Mouse (Mus musculus) embryonic facial prominence, embryonic 11.5 days (tissue): ENCODE measurements around the gene Aplp2. TPM values are rescaled to one million over a fixed set of nuclear protein-coding genes. Genes with fewer than 3 reads are reported as not detected.

Source experiments
- ATAC-seq: fragments of 200-750 bp; cut with Nextera tagmentation; replicated peaks from 2 replicates; pipeline ENCODE4 v1.8.0; 2017; ENCODE audit warnings: low read depth; ENCODE audit not compliant: insufficient number of reproducible peaks, low FRiP score, low TSS enrichment
- DNase-seq: peaks from one replicate; pipeline ENCODE4 v3.0.0-alpha.2; 2015; ENCODE audit warnings: low spot score
- H3K27ac ChIP-seq: fragments of 300-500 bp; sonication (generic); replicated peaks from 2 replicates; pipeline ENCODE4 v1.5.1; 2014; ENCODE audit warnings: mild to moderate bottlenecking, low read depth, low read length, control low read depth
- H3K27me3 ChIP-seq: fragments of 300-500 bp; sonication (generic); 2 replicates; pipeline ENCODE4 v1.6.1; 2014; ENCODE audit warnings: mild to moderate bottlenecking, low read length, moderate library complexity, mixed read lengths; ENCODE audit not compliant: control insufficient read depth, insufficient read depth
- H3K36me3 ChIP-seq: fragments of 300-500 bp; sonication (generic); replicated peaks from 2 replicates; pipeline ENCODE4 v1.6.1; 2014; ENCODE audit warnings: low read depth, mild to moderate bottlenecking, low read length, moderate library complexity, mixed read lengths; ENCODE audit not compliant: control insufficient read depth, insufficient read depth
- H3K4me1 ChIP-seq: fragments of 300-500 bp; sonication (generic); 2 replicates; pipeline ENCODE4 v1.6.1; 2014; ENCODE audit warnings: low read length, mixed read lengths; ENCODE audit not compliant: control insufficient read depth, insufficient read depth
- H3K4me2 ChIP-seq: fragments of 300-500 bp; sonication (generic); 2 replicates; pipeline ENCODE4 v1.6.1; 2014; ENCODE audit warnings: low read depth, mild to moderate bottlenecking, control low read depth, low read length, moderate library complexity
- H3K4me3 ChIP-seq: fragments of 300-500 bp; sonication (generic); 2 replicates; pipeline ENCODE4 v1.5.1; 2014; ENCODE audit warnings: low read depth, low read length, control low read depth
- H3K9ac ChIP-seq: fragments of 300-500 bp; sonication (generic); replicated peaks from 2 replicates; pipeline ENCODE4 v1.6.1; 2014; ENCODE audit warnings: mild to moderate bottlenecking, control low read depth, low read length
- H3K9me3 ChIP-seq: fragments of 300-500 bp; sonication (generic); replicated peaks from 2 replicates; pipeline ENCODE4 v1.6.1; 2016; ENCODE audit warnings: mild to moderate bottlenecking, low read length, inconsistent platforms, mixed read lengths; ENCODE audit not compliant: control insufficient read depth
- WGBS: fragments of 180-500 bp; shearing (Covaris S2); extraction: QIAGEN DNeasy Blood & Tissue Kit; methylation state at CpG from one replicate; pipeline ENCODE4 v1.1.7; 2014; 5-methylcytosine and 5-hydroxymethylcytosine counted together
- polyA plus RNA-seq: library from polyadenylated mRNA; unstranded; fragments of >200 nt; fragmentation: Nextera tagmentation; extraction: Ambion mirVana; gene quantifications from 2 replicates; pipeline ENCODE4 v1.2.1, GENCODE M21; 2014

Aplp2 gene
- polyA plus RNA-seq, 1 experiment from 2014 or later: 203 TPM

GRCm38 (mm10) chr9:31240522-31241207 is 29.1 kb upstream of the Aplp2 start:
- Histone ChIP-seq H3K9ac (no peak overlapping the region), H3K9me3 (no peaks in the 10 kb centered on the region), H3K27ac (no peak overlapping the region), H3K4me3 (no peak overlapping the region), H3K4me2 (no peak overlapping the region), H3K27me3 (no peaks in the 10 kb centered on the region), H3K36me3 (no peaks in the 10 kb centered on the region), H3K4me1 (no peaks in the 10 kb centered on the region)
- DNase-seq (no peak), ATAC-seq (no peak)
- WGBS: 84% methylated on average over 8 of the region's 8 CpGs

GRCm38 (mm10) chr9:31239551-31239950 is 27.9 kb upstream of the Aplp2 start:
- 98% methylated on average over 2 of the region's 2 CpGs for WGBS
- ATAC-seq (no peak), DNase-seq (no peak)
- Histone ChIP-seq H3K27me3 (no peaks in the 10 kb centered on the region), H3K4me3 (no peak overlapping the region), H3K27ac (no peak overlapping the region), H3K36me3 (no peaks in the 10 kb centered on the region), H3K4me1 (no peaks in the 10 kb centered on the region), H3K9ac (no peak overlapping the region), H3K9me3 (no peaks in the 10 kb centered on the region), H3K4me2 (no peak overlapping the region)

DNA sequence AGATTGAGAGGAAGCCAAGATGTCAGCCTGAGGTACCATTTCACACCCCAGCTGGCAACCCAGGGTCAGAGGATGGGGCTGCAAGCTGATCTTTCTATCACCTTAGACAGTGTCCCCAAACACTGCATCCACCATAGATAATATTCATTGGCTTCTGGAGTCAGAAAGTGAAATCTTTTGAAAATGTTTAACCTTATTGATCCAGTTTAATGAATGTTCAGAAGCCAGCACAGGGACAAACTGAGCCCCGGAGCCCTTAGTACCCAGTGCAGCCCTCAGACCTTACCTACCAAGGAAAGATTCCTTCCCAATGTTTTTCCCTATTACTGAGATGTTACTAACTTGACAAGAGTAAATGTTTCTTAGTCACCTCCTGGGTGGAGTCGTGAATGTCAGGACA is 26.9 kb upstream of the Aplp2 start:
- Histone ChIP-seq H3K4me3 (no peak overlapping the region), H3K27me3 (no peaks in the 10 kb centered on the region), H3K27ac (no peak overlapping the region), H3K9me3 (no peaks in the 10 kb centered on the region), H3K4me2 (no peak overlapping the region), H3K4me1 (no peaks in the 10 kb centered on the region), H3K36me3 (no peaks in the 10 kb centered on the region), H3K9ac (no peak overlapping the region)
- WGBS: 81% methylated on average over 2 of the region's 2 CpGs
- ATAC-seq: no peak
- DNase-seq: no peak

DNA sequence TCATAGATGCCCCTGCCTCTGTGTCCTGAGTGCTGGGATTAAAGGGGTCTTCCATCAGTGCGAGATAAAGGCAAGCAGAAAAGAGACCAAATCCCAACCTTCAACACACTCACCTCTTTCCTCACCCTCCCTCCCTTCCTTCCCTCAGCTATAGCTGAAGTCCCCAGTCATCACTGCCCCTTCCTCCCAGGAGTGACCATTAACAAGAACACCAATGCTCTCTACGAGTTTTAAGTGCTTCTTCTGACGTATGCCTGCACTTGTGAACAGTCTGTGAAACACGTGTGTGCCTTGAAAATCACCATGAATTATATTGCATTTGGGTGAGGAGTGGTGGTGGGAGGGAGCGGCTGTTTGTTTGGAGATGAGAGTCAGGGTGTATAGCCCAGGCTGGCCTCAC is 24.5 kb upstream of the Aplp2 start:
- Histone ChIP-seq H3K4me3 (no peak overlapping the region), H3K9me3 (no peaks in the 10 kb centered on the region), H3K4me1 (no peaks in the 10 kb centered on the region), H3K36me3 (no peaks in the 10 kb centered on the region), H3K27me3 (no peaks in the 10 kb centered on the region), H3K27ac (no peak overlapping the region), H3K4me2 (no peak overlapping the region), H3K9ac (no peak overlapping the region)
- DNase-seq (no peak), ATAC-seq (no peak)
- WGBS: 75% methylated on average over 5 of the region's 5 CpGs

DNA sequence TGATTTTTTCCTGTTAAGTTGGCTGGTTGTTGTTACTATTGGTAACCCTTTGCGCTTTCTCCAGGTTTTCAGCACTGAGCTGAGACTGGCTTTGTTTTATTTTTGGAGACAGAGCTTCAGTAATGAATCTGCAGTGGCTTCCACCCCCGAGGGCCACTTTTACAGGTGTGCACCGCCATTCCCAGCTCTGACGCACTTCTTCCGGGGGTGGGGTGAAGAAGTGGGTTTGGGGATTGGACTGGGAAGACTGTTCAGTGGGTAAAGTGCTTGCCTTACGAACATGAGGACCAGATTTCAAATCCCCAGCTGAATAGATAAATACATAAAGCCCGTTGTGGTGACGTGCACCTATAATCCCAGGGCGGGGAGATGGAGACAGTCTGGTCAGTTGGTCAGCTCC is 23.9 kb upstream of the Aplp2 start:
- WGBS: 84% methylated on average over 9 of the region's 9 CpGs
- no peak for ATAC-seq
- Histone ChIP-seq H3K9me3 (no peaks in the 10 kb centered on the region), H3K4me3 (no peak overlapping the region), H3K27ac (no peak overlapping the region), H3K36me3 (no peaks in the 10 kb centered on the region), H3K27me3 (no peaks in the 10 kb centered on the region), H3K9ac (no peak overlapping the region), H3K4me2 (no peak overlapping the region), H3K4me1 (no peaks in the 10 kb centered on the region)
- DNase-seq: no peak

DNA sequence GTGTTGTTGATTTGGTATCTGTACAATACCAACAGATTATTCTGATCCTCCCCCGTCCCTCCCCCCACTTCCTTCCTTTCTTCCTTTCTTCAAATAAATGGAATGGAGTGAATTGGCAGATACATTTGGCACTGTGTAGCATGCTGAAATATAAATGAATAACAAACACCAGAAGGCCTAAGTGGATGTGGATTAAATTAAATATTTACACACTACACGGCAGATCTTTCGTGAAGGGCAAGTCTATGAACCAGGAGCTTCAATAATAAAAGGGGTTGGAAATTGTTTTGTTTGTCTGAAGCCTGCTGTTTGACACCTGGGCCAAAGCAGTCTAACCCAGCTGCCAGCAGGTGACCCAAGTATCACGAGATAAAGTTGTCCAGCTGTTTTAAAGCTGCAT is 23.4 kb upstream of the Aplp2 start:
- Histone ChIP-seq H3K9me3 (no peaks in the 10 kb centered on the region), H3K9ac (no peak overlapping the region), H3K4me2 (no peak overlapping the region), H3K36me3 (no peaks in the 10 kb centered on the region), H3K27me3 (no peaks in the 10 kb centered on the region), H3K4me3 (no peak overlapping the region), H3K27ac (no peak overlapping the region), H3K4me1 (no peaks in the 10 kb centered on the region)
- 61% methylated on average over 4 of the region's 4 CpGs for WGBS
- ATAC-seq (no peak), DNase-seq (no peak)

DNA sequence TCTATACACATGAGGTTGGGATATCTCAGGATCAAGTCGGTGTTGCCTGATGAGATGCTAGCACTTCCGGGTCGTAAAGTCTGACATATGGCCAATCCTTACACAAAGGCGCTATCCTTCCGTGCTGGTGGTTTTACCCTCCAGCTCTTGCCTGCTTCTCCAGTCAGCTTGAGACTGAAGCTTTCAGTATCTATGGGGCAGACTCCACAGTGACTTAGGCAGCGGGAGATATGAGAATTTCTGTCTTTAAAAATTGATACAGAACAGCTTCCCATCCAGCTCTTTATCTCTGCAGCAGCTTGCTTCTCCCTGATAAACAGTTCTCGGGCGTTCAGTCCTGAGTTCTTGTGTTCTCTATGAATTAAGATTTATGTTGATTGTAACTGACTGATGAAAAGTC is 14.9 kb upstream of the Aplp2 start:
- ATAC-seq (no peak), DNase-seq (no peak)
- Histone ChIP-seq H3K9me3 (no peaks in the 10 kb centered on the region), H3K4me2 (no peak overlapping the region), H3K36me3 (no peaks in the 10 kb centered on the region), H3K27me3 (no peaks in the 10 kb centered on the region), H3K4me1 (no peaks in the 10 kb centered on the region), H3K27ac (no peak overlapping the region), H3K9ac (no peak overlapping the region), H3K4me3 (no peak overlapping the region)
- 92% methylated on average over 8 of the region's 8 CpGs for WGBS

DNA sequence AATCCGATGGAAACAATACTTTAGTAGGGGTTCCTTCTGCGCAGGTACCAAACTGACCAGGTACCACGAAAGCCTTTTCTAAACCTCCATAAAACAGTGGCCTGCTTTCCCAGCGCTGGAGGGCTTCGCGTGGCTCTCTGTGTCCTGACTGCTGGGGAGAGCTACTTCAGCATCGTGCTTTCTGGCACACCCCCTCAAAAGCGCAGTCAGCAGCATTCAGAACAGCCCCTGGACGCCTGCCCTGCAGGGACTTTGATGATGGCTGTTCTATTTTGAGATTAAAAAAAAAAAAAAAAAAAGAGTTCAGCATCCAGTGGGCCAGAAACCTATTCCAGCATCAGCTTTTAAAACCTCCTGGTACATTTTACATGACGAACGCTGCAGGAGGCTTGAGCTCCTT is 14.2 kb upstream of the Aplp2 start:
- Histone ChIP-seq H3K4me2 (no peak overlapping the region), H3K27me3 (no peaks in the 10 kb centered on the region), H3K4me1 (no peaks in the 10 kb centered on the region), H3K27ac (no peak overlapping the region), H3K4me3 (no peak overlapping the region), H3K36me3 (no peaks in the 10 kb centered on the region), H3K9ac (no peak overlapping the region), H3K9me3 (no peaks in the 10 kb centered on the region)
- WGBS: 85% methylated on average over 11 of the region's 11 CpGs
- no peak for DNase-seq
- ATAC-seq: no peak
